Mouse (Mus musculus) lung, postnatal 14 days (tissue): ENCODE data around the gene Cluh.
A peak's percentile ranks its signal among the peaks of the same experiment; 100 is the strongest.

ENCODE experiments used
- DNase-seq: peaks from one replicate; pipeline ENCODE4 v3.0.0; 2021

The Cluh gene

DNA sequence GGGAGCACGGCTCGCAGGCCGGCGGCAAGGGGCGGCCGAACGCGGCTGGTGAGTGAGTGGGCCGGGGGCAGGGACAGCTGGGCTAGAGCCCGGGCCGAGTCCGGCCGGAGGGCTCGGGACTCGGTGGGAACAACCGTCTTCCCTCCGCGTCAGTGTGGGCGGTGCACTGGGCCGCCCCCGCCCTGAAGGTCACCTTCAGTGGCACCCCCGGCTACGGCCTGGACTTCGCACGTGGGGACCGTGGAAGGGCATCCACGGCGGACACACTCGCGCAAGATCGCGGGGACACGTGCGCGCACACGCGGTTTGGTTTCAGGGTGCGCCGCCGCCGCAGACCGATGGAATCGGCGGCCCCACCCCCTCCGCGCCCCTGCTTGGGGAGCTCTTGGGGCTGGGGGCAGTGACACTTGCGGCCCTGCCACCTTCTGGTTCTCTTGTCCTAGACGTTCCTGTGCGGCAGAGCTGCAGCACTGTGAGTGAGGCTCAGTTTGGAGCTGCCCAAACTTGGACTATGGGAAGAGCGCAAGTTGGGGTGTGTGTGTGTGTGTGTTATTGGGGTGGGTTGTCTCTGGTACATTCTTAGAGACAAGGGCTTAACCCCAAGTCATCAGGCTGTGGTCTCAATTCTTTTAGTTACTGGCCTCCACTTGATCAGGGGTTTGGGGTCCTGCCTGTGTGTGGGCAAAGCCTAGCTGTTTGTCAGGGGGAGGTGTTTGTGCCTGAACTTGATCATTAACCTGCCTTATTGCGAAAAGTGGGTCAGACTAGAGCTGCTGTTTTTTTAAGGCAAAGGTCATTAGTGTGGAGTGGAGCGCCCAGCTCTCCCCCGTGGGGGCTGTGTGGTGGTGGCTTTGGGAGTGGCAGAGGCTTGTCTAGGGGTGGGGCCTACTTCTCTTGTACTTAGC, 604 bp downstream of the Cluh start:
- peak; percentile 18 for DNase-seq

DNA sequence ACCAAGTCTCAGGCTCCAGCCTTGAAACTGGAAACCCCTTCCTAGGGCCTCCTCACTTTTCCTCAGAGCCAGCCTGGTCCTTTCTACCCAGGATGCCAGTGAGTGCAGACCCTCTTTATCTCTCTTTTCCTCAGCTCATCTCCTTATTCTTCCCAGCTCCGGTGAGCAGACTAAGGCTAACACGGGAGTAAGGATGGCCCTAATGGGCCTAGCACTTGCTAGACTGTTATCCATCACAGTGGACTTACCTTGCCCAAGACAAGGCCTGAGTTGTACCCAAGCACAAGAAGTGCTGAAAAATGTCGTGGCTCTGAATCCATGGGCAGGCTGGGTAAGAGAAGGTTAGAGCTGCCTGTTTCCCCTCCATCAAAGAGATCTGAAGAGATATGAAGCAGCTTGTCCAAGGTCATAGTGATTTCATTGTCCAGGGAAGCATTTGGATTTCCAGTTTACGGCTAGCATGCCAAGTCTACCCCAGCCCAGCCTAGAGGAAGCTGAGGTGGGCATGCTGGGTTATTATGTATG, 1.3 kb downstream of the Cluh start:
- DNase-seq: no peak

GRCm38 (mm10) chr11:74652791-74653191, 3.5 kb downstream of the Cluh start:
- no peak for DNase-seq

GRCm38 (mm10) chr11:74653385-74653784, 4.1 kb downstream of the Cluh start:
- DNase-seq: no peak

GRCm38 (mm10) chr11:74655941-74656340, 6.6 kb downstream of the Cluh start:
- DNase-seq: no peak

DNA sequence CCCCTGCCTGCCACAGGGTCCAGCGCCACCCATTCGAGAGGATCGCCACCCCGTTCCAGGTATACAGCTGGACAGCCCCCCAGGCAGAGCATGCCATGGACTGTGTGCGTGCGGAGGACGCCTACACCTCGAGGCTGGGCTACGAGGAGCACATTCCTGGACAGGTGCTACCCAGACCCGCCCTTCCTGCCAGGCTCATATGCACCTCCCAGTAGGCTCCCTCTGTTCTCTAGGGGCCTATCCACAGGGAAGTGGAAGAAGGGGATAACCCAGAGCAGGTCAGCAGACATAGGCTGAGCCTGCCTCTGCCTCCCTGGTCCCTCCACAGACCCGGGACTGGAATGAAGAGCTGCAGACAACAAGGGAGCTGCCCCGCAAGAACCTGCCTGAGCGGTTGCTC, 11.0 kb downstream of the Cluh start:
- no peak for DNase-seq

DNA sequence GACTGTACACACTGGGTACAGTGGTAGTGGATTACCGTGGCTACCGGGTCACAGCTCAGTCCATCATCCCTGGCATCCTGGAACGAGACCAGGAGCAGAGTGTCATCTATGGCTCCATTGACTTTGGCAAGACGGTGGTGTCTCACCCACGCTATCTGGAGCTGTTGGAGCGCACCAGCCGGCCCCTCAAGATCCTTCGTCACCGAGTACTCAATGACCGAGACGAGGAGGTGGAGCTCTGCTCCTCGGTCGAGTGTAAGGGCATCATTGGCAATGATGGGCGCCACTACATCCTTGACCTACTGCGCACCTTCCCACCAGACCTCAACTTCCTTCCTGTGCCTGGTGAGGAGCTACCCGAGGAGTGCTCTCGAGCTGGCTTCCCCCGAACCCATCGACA, 12.3 kb downstream of the Cluh start:
- no peak for DNase-seq

GRCm38 (mm10) chr11:74662221-74662620, 12.9 kb downstream of the Cluh start:
- DNase-seq: no peak

GRCm38 (mm10) chr11:74664279-74664678, 15.0 kb downstream of the Cluh start:
- DNase-seq: no peak

DNA sequence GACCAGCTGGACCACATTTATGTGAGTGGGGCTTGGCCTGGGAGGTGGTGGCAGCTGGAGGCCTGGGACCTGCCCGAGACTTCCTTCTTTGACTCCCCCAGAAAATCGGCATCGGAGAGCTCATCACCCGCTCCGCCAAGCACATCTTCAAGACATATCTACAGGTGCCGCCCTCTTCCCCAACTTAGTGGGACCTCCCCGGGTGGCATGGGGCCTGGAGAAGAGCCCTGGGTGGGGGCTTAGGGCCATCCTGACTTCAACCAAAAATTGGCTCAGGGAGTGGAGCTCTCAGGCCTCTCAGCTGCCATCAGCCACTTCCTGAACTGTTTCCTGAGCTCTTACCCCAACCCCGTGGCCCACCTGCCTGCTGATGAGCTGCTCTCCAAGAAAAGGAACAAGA, 15.6 kb downstream of the Cluh start:
- no peak for DNase-seq

DNA sequence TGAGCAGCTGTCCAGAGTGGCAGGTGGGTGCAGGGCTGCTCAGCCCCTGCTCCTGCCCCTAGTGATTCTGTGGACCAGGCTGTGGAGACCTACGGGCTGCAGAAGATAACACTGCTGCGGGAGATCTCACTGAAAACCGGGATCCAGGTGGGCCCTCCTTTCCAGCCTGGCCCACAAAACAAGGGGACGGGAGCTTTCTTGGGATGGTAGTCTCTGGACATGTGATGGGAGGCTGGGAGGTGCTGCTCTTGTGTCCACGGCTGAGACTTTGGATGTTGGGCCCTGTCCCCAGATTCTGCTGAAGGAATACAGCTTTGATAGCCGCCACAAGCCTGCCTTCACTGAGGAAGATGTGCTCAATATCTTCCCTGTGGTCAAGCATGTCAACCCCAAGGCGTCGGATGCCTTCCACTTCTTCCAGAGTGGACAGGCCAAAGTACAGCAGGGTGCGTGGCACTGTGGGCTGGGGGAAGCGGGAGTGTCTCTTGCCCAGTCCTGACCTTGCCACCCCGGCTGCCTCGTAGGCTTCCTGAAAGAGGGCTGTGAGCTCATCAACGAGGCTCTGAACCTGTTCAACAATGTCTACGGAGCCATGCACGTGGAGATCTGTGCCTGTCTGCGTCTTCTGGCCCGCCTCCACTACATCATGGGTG, 16.5 kb downstream of the Cluh start:
- DNase-seq: no peak

GRCm38 (mm10) chr11:74666284-74666652, 17.0 kb downstream of the Cluh start:
- DNase-seq: no peak

- DNase-seq: no peak
Observed at GRCm38 (mm10) chr11:74666776-74667581, 17.7 kb downstream of the Cluh start.

- DNase-seq: no peak
Observed at GRCm38 (mm10) chr11:74667582-74668010, 18.3 kb downstream of the Cluh start.

- DNase-seq: no peak
Observed at GRCm38 (mm10) chr11:74668466-74668865, 19.2 kb downstream of the Cluh start.

GRCm38 (mm10) chr11:74668971-74669370, 19.7 kb downstream of the Cluh start:
- no peak for DNase-seq

DNA sequence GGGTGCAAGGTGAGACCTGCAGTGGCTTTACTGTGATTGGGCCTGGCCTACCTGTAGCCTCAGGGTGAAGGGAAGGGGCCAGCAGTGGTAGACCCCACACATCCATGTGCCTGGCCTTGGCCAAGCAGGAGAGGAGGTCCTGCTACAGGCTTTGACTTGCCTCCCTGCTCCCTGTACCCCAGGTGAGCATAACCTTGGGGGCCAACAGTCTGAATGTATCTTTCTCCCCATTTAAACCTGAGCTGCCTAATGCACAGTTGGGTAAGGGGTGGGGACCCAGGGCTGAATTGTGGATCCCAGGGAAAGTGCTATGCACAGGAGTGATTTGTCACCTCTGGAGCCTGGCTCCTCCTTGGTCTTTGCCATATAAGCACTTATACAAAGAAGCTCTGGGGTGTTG, 20.9 kb downstream of the Cluh start:
- DNase-seq: no peak

DNA sequence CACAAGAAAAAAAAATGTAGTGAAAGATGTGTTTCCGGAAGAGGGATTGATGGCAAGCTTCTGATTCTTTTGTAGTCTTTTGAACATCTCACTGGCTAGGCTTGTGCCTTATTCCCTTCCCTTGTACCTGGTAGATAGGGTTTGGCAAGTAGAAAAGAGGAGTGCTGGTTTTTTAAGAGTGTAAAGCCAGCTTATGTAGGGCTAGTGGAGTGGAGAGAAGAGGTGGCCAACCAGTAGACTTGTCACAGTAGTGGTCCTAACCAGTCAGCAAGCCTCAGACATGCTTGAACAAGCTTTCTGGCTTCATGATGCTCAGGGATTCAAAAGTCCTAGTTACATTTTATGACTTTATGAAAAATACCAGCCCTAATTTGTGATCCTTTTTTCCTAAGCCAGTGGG, 21.7 kb downstream of the Cluh start:
- no peak for DNase-seq

DNA sequence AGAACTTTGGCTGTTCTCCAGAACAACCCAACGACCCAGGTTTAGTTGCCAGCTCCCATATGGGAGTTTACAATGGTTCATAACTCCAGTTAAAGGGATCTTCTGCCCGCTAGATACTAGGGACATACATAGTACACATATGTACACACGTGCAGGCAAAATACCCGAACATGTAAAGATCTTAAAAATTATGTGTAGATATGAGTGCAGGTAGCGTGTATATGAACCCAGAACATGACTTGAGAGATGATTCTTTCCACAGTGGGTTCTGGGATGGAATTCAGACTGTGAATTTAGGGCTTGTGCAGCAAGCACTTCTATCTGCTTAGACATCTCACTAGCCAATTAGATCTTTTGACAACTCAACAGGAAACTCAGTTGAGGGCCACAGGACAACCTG, 22.5 kb downstream of the Cluh start:
- DNase-seq: no peak

DNA sequence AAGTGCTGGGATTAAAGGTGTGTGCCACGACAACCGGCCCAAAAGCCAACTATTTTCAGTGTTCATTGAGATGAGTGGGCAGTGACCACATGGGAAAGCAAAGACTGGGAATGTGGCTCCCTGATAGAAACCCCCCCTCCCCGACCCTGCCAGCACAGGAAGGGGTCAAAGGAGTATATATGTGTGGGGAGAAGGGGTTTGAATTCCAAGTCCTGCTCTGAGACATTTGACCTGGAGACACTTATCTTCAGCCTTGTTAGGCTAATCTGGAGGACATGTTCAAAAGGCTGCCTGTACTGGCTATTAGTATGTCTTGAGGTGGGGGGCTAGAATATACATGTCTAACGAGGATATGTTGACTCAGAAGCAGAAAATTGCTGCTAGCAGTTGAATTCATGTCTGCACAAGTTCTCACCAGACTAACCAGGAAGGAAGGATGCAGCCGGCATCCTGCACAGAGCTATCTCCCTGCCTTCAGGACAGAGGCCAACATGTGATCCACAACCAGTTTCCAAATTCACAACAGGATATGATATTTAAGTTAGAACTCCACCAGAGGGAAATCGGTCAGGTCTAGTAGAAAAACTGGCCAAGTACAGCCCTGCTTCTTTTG, 23.7 kb downstream of the Cluh start:
- no peak for DNase-seq

GRCm38 (mm10) chr11:74673561-74673960, 24.3 kb downstream of the Cluh start:
- no peak for DNase-seq

DNA sequence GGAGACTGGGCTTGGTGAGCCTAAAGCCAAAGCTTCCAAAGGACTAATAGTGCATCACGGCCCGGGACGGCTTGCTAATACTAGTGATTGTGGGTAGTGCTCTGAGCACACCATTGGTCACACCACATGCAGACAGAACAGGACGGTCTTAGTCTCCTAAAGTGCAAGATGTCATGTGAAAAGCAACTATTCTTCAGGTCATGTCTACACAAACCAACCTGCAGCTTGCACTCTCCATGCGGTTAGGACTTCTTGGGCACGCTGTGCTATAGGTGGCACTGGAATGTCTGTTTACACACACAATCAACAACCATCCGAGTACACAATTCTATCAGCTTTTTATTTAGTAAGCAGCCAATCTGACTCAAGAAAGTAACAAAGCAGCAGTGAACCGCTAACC, 25.4 kb downstream of the Cluh start:
- DNase-seq: no peak

- DNase-seq: no peak
Observed at GRCm38 (mm10) chr11:74675156-74675555, 25.9 kb downstream of the Cluh start.
